ENCODE assay signal across 27 mouse cellular contexts in genomic region chr19:53722186-53722585, GRCm38 (mm10). TPM values are rescaled to one million over a fixed set of nuclear protein-coding genes. Genes with fewer than 3 reads are reported as not detected.
"Had no signal": no experiment of that assay in that cellular context is flagged by ENCODE, and none has a peak within 500 bp of the region (broad histone marks: within the 10 kb centered on the region; RNA-seq: fewer than 3 reads in every experiment).

No protein-coding gene starts in this region.

- H3K4me2 ChIP-seq: embryonic facial prominence, embryonic 12.5 days; embryonic facial prominence, embryonic 13.5 days; embryonic facial prominence, embryonic 15.5 days; forebrain, embryonic 12.5 days; forebrain, embryonic 13.5 days; forebrain, embryonic 15.5 days had no signal

- H3K27ac ChIP-seq: embryonic facial prominence, embryonic 10.5 days; embryonic facial prominence, embryonic 12.5 days; embryonic facial prominence, embryonic 13.5 days; embryonic facial prominence, embryonic 15.5 days; forebrain, embryonic 10.5 days; forebrain, embryonic 12.5 days; forebrain, embryonic 13.5 days; forebrain, embryonic 15.5 days; gastrocnemius, adult 2 months had no signal

- H3K9ac ChIP-seq: embryonic facial prominence, embryonic 12.5 days; embryonic facial prominence, embryonic 13.5 days; embryonic facial prominence, embryonic 15.5 days; forebrain, embryonic 12.5 days; forebrain, embryonic 13.5 days; forebrain, embryonic 15.5 days; forebrain, postnatal 0 days had no signal

- DNase-seq: cerebellum, adult 2 months; cerebellum, adult 8-10 months; cerebellum, adult 9-10 months; cerebellum, postnatal 10 days; cerebellum, postnatal 14 days; cerebellum, postnatal 25 days; cerebellum, postnatal 36 days; embryo, embryonic 11 days; forebrain, postnatal 0 days; gastrocnemius, adult 2 months; gastrocnemius, postnatal 10 days; gastrocnemius, postnatal 14 days; gastrocnemius, postnatal 25 days; gastrocnemius, postnatal 36 days; heart, adult 18-20 months had no signal

- ATAC-seq: forebrain, embryonic 13.5 days; forebrain, embryonic 14.5 days; forebrain, embryonic 15.5 days; forebrain, embryonic 16.5 days; forebrain, postnatal 0 days had no signal

- H3K4me3 ChIP-seq: embryonic facial prominence, embryonic 10.5 days; embryonic facial prominence, embryonic 12.5 days; embryonic facial prominence, embryonic 13.5 days; embryonic facial prominence, embryonic 15.5 days; erythroblast, embryonic 14.5 days; forebrain, embryonic 10.5 days; forebrain, embryonic 12.5 days; forebrain, embryonic 13.5 days; forebrain, embryonic 15.5 days; gastrocnemius, adult 2 months; heart, embryonic 10.5 days had no signal

- H3K27me3 ChIP-seq: embryonic facial prominence, embryonic 12.5 days; embryonic facial prominence, embryonic 13.5 days; embryonic facial prominence, embryonic 15.5 days; forebrain, embryonic 12.5 days; forebrain, embryonic 13.5 days; forebrain, embryonic 15.5 days had no signal

- H3K36me3 ChIP-seq: embryonic facial prominence, embryonic 10.5 days; embryonic facial prominence, embryonic 12.5 days; embryonic facial prominence, embryonic 13.5 days; embryonic facial prominence, embryonic 15.5 days; forebrain, embryonic 10.5 days; forebrain, embryonic 12.5 days; forebrain, embryonic 15.5 days had no signal

- H3K9me3 ChIP-seq: embryonic facial prominence, embryonic 10.5 days; embryonic facial prominence, embryonic 13.5 days; embryonic facial prominence, embryonic 15.5 days; forebrain, embryonic 10.5 days; forebrain, embryonic 15.5 days had no signal

- H3K4me1 ChIP-seq: forebrain, embryonic 12.5 days; forebrain, embryonic 13.5 days; forebrain, embryonic 15.5 days had no signal

RNA-seq across cellular contexts. Expression of gene Rbm20, which starts 45.1 kb away (rescaled TPM):
- polyA plus RNA-seq: erythroblast, embryonic 14.5 days had no signal
